17 mouse cellular contexts compared by ENCODE assay signal in the genomic region with DNA sequence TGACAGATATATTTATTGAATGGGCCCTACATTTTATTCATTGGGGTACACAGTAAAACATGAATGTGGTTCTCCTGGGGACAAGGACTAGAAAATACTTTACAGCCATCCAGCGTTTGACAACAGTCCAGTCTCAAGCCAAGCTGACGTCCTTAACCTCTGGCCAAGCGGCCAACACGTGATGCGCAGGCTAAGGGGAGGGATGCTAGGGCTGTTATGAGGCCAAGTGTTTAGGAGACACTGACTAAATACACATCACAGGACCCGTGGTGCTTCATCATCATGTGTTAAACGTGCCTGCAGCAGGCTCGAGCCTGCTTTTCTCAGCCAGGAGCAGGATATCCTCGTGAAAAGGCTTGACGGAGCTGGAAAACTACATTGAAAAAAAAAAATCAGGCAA.
"Had no signal": no experiment of that assay in that cellular context is flagged by ENCODE, and none has a peak within 500 bp of the region (broad histone marks: within the 10 kb centered on the region; RNA-seq: fewer than 3 reads in every experiment).

No protein-coding gene starts in this region.

- H3K9me3 ChIP-seq: lung, embryonic 15.5 days; midbrain, embryonic 13.5 days; midbrain, embryonic 15.5 days; neural tube, embryonic 12.5 days; stomach, embryonic 15.5 days had no signal

- H3K4me2 ChIP-seq: lung, embryonic 15.5 days; midbrain, embryonic 11.5 days; midbrain, embryonic 13.5 days; midbrain, embryonic 15.5 days; neural tube, embryonic 12.5 days; stomach, embryonic 15.5 days had no signal

- H3K4me1 ChIP-seq: lung, embryonic 15.5 days; midbrain, embryonic 13.5 days; midbrain, embryonic 15.5 days; neural tube, embryonic 12.5 days; stomach, embryonic 15.5 days had no signal

- ATAC-seq: lung, postnatal 0 days; midbrain, embryonic 13.5 days; midbrain, embryonic 15.5 days had no signal

- H3K27ac ChIP-seq: lung, embryonic 15.5 days; macrophage; midbrain, embryonic 13.5 days; midbrain, embryonic 15.5 days; neural tube, embryonic 12.5 days; stomach, embryonic 15.5 days; stomach, postnatal 0 days had no signal

- H3K9ac ChIP-seq: lung, embryonic 15.5 days; midbrain, embryonic 13.5 days; midbrain, embryonic 15.5 days; neural tube, embryonic 12.5 days; stomach, embryonic 15.5 days had no signal

- H3K4me3 ChIP-seq: lung, embryonic 15.5 days; midbrain, embryonic 13.5 days; midbrain, embryonic 15.5 days; neural tube, embryonic 12.5 days; stomach, embryonic 15.5 days had no signal

- H3K36me3 ChIP-seq: lung, embryonic 15.5 days; midbrain, embryonic 13.5 days; midbrain, embryonic 15.5 days; neural tube, embryonic 12.5 days; stomach, embryonic 15.5 days had no signal

- DNase-seq: lung, adult 2 months; lung, postnatal 14 days; lung, postnatal 36 days; right cerebral cortex, postnatal 14 days; thymus, adult 2 months; thymus, postnatal 25 days; thymus, postnatal 4 days had no signal

- H3K27me3 ChIP-seq: lung, embryonic 15.5 days; megakaryocyte, embryonic 14.5 days; midbrain, embryonic 13.5 days; midbrain, embryonic 15.5 days; neural tube, embryonic 12.5 days; stomach, embryonic 15.5 days had no signal
